Mouse (Mus musculus) kidney, postnatal 4 days (tissue): ENCODE data around the gene Gm37240.

Experiments used
- DNase-seq, 2 experiments: peaks; one replicate each; pipeline ENCODE4 v3.0.0; 2021; ENCODE audit warnings: mixed read lengths in 2 of 2

Gene Gm37240

DNA sequence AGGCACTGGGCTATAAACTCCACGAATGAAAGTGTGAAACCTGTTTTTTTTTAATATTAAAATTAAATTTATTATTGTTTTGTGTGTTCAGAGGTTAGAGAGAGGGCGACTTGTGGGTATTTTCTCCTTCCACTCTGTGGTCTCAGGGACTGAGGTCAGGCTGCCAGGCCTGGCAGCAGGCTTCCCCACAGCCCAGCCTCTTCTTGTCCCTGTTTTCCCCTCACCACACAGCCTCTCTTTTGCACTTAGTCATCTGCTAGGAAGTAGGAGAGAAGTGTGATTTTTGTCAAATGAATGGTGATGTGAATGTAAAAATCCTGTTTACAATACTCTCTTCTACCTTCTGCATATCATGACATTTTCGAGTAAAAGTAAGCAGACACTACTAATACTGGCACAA lies 1079.5 kb downstream of the Gm37240 start:
- no peak for DNase-seq

DNA sequence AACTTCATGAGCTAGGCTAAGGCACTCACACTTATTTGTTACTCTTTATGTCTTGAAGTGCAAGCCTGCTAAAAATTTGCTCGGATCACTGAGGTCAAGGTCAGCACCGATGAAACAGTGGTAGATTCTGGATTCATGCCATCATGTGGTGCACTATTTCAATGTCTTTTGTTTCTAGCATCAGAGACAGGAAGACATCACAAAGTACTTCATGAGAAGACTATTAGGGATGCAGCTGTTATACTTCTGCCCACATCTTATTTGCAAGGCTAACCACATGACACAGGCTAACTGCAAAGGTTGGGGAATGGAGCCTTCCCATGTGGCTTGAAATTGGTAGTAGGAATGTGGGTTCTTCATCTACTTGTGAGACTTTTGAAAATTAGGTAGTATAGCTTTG lies 1081.1 kb downstream of the Gm37240 start:
- DNase-seq, result no peak

DNA sequence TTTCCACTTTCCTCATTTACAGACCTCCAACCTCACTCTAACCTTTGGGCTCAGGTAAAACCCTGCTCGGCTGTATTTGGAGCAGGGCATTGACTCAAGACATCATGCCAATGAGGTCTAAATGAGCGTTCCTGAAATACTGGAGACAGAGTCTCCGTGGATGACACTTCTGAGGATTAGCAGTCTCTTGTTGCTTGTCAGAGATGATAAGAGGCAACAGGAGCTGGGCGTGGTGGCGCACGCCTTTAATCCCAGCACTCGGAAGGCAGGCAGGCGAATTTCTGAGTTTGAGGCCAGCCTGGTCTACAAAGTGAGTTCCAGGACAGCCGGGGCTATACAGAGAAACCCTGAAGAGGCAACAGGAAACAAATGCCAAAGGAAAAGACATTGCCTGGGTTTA lies 1083.3 kb downstream of the Gm37240 start:
- DNase-seq, result no peak

DNA sequence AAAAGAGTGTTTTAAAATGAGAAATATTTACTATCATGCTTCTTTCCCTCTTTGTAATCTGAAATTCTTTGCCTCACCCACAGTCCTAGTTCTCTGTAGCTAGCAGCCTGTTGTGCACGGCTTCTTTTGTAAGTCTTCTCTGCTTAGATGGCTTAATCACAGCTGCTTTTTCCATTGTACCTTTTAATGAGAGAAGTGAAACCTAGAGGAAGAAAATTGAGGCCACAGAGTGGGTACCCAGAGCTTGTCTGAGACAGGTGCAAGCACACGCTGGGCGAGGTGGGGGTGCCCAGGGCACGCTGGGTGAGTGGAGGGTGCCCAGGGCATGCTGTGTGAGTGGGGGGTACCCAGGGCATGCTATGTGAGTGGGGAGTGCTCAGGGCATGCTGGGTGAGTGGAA lies 1099.4 kb downstream of the Gm37240 start:
- DNase-seq, result no peak

DNA sequence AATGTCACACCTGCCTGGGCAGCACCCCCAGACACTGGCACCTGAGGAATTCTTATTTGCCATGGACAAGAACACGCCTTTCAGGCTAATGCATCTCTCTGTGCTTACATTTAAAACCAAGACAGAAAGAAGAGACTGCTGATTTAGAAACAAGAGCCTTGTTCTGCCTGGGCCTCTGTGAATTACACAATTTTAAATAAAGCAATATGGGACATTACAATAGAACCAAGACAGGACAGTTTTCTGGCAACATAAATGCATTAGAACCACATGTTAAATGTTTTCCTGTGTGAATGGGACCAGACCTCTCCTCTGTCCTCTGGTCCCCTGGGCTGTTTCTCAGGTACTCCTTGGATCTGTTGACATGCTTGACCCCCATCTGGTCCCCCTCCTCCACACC lies 1111.2 kb downstream of the Gm37240 start:
- no peak for DNase-seq

DNA sequence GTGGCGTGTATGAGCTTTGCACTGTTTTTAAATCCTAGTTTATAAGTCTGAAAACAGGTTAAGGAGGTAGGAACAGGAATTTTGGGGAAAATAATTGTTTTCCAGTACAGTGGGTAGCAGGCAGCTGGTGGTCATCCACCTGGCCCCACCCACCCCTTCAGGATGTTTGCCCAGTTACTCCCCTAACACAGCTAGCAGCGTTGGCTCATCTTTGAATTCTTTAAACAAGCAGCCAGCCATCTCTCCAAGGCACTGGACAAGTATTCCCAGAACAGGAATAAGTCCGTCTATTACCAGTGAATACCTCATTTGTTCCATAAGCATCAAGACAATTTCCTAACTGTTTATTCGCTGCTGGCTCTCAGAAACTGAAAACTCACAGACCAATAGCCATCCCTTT lies 1111.7 kb downstream of the Gm37240 start:
- DNase-seq, result no peak

DNA sequence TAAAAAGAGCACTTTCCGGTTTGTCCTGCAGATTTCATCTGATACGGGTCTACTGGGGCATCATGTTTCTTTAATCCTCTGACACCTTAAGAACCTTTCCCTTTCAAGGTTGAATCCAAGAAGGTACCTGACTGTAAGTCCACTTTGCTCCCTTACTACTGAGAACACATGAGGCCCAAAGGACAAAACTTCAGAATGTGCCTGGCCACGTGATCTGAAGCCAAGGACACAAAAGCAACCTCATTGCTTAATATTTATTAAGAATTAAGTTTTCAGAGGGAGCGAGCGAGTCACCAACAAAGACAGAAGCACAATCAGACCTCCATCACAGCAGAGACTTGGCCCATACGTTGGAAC lies 1112.3 kb downstream of the Gm37240 start:
- DNase-seq, result no peak

DNA sequence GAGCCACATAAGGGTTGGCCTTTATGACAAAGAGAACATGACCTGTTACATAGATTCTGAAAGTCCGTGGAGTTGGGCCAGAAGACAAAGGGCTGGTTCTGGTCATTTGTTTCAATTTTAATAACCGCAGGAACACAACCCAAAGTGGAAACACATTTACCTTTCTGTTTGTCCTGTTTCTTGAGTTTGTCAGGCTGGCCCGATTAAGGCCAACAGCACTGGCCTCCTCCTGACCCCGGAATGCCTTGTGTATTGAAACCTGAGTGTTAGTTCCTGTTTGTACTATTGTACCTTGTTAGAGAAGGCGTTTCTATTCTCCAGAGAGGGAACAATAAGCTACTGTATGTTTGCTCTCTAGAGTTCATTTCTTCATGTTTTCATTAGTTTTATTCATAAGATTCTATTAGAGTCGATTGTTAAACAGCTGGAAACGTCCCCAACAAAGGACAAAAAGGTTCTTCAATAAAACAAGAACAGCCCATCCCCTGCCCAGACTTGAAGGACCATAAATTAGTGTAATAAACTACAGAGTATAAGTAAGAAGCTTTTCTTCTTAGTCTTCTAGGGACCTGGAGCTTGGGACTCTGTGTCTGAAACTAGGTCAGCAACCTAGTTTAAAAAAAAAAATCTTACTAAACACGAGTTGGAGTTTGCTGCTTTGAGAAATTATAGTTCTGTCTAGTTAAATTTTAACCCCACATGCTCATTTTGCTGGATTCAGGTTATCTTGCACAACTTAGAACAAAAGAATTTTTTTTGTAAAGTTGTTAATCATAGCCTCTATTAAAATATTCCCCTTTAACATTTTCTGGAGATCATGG lies 1112.9 kb downstream of the Gm37240 start:
- no peak for DNase-seq

DNA sequence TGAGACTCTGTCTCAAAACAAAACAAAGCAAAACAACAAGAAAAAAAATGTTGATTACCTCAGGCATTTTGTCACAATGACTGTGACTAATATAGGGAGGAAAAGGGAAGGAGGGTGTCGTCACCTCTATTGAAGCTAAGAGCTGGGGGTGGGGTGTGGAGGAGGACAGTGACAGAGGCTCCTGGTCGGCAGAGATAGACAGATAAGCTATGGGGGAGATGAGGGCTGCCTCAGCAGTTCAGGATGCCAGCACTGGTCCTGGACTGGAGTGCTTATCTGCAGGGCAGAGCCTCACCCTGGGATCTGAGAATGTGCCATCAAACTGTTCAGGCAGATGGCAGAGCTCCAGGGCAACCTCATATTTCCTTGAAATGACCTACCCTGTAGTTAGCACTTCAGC lies 1115.3 kb downstream of the Gm37240 start:
- no peak for DNase-seq

DNA sequence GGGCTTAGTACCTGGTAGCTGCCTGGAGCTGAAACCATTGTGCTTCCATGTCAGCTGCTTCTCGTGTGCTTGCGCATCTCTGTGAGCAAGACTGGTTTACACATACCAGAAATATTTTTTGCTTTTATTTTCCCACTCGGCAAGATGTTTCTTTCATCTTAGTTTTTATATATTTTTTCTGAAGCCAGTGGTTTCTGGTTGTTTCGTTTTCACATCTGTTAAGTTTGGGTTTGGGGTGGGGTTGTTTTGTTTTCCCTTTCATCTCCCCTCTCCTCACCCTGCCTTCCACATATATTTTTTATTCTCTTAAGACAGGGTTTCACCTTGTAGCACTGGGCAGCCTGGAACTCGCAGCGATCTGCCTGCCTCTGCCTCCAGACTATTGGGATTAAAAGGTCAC lies 1116.8 kb downstream of the Gm37240 start:
- DNase-seq, result no peak

DNA sequence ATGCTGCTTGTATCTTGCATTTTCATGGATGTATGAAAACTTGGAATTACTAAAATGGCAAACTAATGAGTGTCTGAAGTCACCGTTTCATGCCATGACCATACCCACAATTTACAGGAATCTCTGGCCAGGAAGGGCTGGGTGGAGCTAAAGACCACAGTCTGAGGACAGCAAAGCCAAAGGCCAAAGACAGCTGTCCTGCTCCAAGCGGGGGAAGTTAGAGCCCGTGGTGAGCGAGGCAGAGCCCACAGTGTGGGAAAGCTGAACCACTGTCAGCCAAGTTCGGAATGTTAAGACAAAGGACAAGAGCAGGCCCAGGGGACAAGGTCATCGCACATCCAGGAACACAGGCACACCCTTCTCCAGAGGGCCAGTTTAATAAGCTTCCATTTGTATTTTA lies 1117.9 kb downstream of the Gm37240 start:
- no peak for DNase-seq

DNA sequence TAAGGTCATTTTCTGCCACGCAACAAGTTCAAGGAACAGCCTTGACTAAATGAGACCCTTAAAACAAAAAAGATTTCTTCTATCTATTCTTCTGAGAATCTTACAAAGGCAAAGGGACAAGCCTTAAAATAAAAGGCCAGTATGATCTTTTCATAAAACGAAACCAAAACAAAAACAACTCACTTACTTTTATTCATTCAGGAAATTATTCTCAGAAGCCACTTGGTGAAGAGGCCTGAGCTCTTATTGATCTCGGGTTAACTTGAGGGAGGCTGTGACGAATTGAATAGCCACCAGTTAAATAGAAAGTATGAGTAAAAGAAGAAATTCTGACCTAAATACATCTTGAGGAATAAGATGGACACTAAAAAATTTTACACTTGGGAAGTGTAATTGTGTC lies 1118.4 kb downstream of the Gm37240 start:
- no peak for DNase-seq

DNA sequence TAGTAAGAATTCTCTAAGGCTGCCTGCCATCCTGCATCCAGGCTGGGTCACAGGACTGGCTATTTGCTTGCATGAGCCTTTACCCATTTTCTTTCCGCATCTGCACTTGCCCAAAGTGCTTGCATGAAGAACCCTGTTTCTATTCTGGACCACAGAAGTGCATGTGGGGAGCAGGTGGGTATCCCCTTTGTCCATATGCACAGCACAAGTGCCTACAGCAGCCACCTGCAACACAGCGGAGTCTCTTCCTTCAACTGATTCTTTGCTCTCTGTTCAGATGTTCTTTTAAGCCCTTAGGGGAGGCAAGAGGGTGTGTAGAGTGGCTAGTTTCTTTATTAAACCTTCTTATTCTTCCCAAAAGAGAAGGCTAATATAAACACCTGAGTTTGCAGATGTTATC lies 1133.5 kb downstream of the Gm37240 start:
- no peak for DNase-seq

DNA sequence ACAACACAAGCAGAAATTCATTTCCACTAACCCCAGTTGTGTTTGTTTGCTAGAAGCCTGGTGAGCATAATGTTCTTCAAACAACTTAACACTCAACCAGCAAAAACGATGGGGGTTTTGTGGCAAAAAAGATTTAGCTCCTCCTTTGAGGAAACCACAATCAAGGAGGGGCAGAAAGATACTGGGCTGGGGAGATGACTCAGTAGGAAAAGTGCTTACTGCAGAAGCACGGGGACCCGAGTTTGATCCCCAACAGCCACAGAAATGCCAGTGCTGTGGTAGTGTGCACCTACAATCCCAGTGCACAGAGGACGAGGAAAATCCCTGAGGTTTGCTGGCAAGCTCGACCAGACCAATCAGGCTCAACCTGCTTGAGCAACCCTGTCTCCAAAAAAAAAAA lies 1138.1 kb downstream of the Gm37240 start:
- no peak for DNase-seq

DNA sequence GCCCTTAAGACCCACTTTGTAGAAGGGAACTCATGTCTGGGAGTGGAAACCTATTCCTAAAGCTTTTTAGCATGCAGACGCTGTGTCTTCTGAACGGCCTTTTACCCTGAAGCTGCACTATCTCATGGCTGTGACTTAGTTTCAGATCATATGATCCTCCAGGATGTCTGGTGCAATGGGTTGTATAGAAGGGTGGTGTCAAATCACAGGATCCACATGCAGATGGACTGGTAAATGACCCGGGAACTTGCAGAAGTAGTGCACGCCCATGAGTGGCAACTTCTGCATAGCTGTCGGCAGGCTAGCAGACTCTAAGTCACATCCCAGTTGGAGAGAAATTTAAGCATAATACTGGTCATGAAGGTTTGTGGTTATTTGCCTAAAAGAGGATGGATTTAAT lies 1139.2 kb downstream of the Gm37240 start:
- DNase-seq, result no peak

DNA sequence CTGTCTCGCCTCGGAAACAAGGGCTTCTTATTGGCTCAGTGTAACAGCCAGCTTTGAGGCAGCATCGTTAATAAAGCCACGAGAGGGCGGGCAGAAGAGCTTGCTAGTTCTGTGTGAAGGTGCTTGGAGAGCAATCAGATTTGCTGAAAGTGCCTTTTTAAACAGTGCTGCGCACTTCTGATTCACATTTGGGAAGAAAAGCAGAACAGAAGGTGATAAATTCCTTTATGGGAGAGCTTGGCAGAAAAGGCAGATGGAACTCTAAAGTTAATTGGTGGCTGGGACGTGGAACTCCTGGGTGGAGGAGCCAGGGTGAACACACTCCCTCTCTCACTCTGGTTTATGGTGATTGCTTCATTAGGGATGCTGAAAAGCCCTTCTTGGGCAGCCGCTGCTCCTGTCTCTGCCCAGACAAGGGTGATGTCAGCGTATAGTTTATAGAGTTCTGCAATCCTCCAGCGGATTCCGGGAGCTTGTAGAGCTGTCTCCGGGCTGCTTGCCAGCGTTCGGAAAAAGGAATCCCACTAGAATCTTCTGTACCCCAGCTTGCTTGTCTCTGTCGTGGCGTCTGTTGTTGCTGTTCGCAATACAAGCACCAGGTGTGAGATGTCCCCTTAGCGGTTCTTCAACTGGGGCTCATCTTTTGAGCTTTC lies 1141.7 kb downstream of the Gm37240 start:
- DNase-seq, result peak; percentile 78 to 84

DNA sequence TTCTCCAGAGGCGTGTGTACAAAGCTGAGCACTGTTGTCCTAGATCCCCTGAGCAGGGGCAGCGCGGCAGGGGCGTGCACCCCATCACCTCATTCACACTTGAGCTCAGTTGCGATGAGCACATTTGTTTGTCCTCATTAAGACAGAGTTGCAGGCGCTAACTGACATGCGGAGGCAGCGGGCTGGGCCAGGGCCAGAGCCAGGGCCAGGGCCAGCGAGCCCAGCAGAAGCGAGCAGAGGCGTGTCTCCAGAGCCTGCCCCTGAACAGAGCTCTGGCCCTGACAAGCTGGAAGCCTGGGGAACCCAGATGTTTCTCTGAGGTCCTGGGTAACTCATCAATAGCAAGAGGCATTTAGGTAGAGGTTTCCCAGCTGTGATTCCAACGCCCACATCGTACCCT lies 1142.6 kb downstream of the Gm37240 start:
- peak; percentile 28 to 50 for DNase-seq

DNA sequence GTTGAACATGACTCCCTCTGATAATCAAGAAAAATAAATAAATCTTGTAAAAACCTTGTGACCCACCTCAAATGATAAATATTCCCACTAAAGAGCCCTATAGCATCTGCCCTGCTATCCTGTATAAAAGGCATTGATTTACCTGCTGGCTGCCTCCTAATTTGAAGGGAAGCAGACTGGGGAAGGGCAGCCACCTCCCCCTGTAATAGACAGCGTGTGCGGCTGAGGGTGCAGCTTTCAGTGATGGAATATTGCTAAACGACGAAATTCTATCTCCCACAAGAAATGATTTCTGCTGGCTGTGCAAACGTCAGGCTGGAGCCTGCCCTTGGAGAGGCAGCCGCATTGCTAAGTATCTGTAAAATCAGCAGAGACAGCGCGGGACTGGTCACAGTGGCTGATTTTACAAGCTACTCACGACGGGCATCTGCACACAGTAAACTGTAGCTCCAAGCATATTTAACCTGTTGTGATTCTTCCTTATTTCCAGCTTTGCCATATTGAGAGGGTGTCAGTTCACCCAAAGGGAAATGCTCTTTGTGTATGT lies 1147.2 kb downstream of the Gm37240 start:
- DNase-seq, result no peak

DNA sequence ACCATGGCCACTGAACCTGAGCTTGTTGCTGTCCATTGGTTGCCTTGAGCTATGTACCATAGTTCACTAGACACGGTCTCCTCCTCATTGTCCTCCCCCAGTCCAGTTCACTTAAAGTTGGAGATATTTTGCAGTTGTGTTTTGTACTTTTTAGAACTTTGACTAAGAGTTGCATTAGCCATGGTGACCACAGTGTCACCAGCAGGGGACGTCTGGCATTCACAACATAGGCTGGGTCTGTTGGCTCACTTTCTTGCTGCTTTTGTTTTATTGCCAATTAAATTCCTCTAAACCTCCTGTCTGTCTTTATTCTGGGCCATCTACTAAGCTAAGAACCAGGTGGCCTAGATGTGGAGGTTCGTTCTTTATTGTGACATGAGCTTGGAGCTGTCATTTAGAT lies 1150.2 kb downstream of the Gm37240 start:
- no peak for DNase-seq

DNA sequence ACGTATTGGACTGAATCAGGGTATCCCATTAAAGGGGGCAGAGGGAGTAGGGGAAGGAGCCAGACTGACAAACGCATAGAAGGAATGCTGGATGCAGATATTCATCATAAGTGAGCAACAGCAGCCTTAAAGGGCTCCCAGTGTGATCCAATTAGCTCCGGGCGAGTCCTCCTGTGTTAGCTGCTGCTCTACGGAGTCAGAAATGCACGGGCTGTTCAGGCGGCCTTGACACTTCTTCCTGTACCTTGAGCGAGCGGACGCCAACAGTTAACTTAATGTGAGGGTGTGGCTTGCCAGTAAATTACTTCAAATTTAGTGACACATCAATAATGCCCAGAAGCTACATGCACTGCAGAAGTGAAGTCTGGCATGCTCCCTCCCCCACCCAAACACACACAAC lies 1151.6 kb downstream of the Gm37240 start:
- no peak for DNase-seq

DNA sequence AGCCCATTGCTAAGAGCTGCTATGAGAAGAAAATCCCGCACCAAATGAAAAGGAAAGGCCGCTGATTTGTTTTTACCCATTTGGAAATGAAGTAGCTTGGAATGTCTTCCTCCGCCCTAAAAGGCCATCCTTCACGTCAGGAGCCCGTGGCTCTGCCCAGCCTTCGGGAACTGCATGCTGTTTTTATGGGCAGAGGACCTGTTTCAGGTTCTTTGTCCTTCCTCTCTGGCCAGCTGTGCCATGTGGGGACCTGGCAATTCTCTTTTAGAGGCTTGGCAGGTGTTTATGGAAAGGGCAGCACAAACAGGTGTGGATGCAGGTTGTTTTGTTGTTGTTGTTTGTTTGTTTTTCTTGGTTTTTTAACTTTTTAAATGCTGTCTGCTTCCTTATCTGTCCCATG lies 1154.8 kb downstream of the Gm37240 start:
- no peak for DNase-seq

DNA sequence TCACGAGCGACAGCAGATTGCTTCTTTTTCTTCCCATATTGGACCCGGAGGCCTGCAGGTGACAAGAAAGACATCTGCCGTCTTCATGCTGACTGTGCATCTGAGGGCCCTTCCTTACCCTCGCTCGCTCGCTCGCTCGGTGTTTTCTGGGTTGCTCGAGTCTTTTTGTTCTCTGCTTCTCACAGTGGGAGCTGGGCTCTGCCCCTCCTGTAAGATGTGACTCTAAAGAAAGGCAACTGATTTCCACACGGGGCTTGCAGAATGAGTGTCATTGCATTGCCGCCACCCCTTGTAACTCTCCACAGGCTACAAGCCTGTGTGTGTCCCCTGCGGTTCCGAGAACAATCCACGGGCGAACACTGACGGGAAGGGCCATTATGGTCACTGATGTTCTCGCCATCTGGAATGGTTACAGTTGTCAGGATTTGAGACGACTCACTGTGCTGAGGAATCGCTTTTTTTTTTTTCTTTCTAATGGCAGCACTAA lies 1155.3 kb downstream of the Gm37240 start:
- peak; percentile 11 to 29 for DNase-seq

DNA sequence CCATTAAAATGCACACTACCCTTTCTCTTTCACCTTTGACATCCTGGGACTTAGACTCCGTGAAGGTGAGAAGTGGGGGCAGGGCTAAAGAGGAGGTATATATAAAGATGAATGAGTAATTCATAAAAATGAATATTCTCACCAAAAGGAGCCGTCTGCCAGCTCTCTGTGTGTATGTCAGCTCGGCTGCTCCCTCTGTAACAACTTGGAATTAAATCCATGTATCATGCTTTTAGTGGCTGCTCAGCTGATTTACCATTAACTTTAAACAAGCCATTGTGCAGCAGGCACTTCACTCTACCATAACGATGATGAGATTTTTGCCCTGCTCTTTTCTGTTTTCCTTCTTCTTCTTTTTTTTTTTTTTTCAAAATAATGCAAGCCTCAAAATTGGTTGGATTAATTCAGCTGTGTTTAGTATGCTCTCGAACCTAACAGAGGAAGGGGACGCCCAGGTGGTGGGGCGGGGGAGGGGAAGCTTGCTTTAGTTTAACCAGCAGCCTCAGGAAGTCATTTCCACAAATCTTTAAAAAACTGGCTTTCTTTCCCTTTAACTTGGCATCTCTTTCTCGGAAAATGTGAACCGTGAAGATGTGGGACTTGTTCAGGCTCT lies 1155.8 kb downstream of the Gm37240 start:
- DNase-seq, result peak; percentile 32 to 41

DNA sequence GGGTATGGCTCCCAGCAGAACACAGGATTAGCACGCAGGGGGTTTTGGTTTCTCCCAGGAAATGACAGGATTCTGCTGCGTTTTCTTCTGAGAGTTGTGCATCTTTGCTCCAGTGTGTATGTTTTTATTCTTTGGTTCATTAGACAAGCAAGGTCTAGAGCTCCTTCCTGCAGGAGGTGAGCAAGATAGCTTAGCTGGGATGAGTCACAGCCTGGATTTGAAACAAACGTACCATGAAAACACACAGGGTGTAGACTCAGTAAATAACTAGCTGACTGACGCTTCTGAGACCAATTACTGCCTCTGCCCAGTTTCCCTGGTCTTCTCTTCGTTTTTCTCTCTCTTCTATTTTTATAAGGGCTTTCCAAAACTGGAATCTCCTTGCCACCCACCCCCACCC lies 1156.3 kb downstream of the Gm37240 start:
- no peak for DNase-seq
